Mouse (Mus musculus) heart, adult 11 months (tissue): ENCODE results near the gene Rsg1.

Source experiments
- DNase-seq: peaks from one replicate; pipeline ENCODE4 v3.0.0; 2022

The Rsg1 gene

DNA sequence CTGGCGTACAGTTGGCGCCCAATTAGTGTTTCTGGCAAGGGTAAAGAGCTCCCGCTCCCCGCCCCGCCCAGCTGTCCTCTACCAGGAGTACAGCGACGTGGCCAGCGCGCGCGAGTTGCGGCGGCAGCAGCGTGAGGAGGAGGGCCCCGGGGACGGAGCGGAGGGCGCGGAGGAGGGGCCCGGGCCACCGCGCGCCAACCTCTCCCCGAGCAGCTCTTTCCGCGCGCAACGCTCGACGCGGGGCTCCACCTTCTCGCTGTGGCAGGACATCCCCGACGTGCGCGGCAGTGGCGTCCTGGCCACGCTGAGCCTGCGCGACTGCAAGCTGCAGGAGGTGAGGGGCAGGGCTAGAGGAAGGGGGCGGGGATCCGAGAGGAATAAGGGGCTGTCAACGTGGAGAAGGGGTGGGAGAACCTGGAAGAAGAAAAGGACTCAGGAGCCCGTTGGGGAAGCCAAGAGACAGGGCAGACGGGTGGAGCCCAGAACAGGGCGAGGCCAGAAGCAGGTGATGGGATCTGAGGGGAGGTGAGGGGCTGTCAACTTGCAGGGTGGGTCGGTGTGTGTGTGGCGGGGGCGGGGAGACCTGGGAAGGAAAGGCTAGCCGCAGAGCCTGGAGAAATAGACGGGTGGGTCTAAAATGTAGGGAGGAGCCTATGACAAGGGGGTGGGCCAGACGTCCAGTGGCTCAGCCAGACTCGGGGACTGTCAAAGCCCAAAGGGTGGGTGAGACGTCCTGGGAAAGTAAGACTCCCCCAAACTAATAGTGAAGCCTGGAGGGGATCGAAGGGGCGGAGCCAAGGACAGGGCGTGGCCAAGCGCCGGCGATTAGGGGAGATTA is 34.2 kb downstream of the Rsg1 start:
- DNase-seq: peak; percentile 97

DNA sequence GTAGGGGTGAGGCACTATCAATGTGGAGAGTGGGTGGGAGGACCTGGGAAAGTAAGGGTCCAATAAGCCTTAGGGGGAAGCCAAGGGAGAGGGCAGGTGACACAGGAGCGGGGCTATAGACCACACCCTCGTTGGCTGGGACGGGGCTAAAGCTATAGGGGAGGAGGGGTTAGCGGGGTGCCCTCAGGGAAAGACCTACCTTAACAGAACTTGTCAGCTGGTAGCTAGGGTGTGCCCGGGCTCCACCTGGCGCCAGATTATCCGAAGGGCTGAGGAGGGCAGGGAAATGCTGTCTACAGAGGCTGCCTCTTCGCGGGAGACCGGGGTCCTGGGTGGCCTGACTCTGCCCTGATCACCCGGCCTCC is 34.8 kb downstream of the Rsg1 start:
- peak; percentile 91 for DNase-seq

DNA sequence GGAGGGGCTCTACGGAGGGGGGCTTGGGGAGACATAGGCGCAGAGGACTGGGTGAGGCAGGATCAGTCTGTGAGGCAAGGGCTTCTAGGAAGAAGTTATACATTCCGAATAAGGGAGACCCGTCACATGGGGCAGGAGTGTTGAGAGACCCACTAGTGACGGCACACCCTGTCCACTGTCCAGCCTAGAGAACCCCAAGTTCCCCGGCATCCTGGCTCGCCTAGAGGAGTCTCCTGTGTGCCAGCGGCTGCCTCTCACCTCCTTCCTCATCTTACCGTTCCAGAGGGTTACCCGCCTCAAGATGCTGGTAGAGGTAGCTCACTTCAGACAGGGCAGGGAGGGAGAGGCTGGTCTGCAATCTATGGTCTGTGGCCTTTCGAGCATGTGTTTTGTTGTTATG is 35.6 kb downstream of the Rsg1 start:
- peak; percentile 88 for DNase-seq

DNA sequence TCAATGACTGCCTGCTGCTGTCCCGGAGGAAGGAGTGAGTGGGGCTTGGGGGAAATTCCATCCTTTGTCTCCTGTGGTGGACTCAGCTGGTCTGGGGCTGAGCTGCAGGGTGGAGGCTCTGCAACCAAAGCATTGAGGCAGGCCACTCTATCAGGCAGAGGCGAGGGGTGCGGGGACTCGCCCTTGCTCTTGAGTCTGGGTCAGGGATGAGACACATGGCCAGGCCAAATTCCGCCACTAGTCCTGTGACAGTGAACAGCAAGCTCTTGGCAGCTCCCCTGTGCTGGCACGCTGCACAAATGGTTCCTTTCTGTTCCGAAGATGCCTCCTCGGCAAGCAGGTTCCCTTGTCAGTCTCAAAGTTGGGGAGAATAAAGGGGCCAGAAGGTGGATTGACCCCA is 37.3 kb downstream of the Rsg1 start:
- DNase-seq: peak; percentile 97

DNA sequence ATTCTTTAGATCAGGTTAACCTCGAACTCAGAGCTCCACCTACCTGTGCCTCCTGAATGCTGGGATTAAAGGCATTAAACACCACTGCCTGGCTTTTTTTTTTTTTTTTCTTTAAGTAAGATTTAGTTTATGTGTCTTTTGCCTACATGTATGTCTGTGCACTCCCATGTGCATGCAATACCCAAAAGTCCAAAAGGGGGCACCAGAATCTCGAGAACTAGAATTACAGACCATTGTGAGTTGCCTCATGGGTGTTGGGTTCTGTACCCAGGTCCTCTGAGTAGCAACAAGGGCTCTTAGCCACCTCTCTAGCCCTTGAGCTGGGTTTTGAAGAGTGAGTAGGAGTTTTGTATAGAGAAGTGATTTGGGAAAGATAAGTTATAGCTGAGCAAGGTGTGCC is 38.9 kb downstream of the Rsg1 start:
- DNase-seq: no peak

DNA sequence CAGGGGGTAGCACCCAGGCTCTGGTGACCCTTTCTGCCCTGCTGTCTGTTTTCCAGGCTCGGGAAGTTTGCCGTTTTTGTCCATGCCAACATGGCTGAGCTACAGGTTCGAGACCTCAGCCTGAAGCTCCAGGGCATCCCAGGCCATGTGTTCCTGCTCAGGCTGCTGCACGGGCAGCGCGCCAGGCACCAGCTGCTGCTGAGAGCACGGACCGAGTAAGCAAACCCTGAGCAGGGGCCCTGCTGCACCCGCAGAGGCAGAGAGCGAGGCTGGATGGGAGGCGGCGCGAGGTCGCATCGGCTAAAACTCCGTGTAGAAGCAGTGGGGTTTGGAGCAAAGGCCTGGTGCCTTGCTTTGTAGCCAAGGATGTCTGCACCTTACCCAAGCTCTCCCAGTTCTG is 40.5 kb downstream of the Rsg1 start:
- DNase-seq: peak; percentile 98

DNA sequence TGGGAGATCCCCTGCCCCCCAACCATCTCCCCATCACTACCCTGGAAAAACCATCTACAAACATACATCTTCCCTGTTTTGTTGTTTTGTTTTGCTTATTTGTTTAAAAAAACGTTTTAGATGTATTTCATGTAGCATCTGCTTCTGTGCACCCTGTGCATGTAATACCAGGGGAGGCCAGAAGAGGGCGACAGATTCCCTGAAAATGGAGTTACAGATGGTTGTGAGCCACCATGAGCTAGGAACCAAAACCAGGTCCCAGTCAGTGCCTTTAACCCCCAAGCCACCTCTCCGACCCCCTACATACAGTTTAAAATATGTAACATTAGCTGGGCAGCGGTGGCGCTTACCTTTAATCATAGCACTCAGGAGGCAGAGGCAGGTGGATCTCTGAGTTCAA is 43.7 kb downstream of the Rsg1 start:
- no peak for DNase-seq

DNA sequence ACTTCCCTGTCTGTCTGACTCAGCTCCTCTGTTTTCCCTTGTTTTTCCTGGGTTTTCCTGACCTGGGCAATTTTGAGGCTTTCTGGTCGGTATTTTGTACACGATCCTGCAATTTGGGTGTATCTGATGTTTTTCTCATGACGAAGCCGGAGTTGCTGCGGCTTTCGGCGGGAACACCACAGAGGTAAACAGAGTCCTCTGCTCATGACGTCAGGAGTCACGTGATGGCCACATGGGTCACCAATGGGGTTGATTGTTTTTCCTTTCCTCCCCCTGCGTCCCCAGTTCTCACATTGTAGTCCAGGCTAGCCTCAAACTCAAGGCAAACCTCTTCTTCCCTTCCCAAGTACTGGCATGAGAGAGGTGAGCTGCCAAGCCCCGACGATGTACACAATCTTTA is 45.7 kb downstream of the Rsg1 start:
- no peak for DNase-seq

DNA sequence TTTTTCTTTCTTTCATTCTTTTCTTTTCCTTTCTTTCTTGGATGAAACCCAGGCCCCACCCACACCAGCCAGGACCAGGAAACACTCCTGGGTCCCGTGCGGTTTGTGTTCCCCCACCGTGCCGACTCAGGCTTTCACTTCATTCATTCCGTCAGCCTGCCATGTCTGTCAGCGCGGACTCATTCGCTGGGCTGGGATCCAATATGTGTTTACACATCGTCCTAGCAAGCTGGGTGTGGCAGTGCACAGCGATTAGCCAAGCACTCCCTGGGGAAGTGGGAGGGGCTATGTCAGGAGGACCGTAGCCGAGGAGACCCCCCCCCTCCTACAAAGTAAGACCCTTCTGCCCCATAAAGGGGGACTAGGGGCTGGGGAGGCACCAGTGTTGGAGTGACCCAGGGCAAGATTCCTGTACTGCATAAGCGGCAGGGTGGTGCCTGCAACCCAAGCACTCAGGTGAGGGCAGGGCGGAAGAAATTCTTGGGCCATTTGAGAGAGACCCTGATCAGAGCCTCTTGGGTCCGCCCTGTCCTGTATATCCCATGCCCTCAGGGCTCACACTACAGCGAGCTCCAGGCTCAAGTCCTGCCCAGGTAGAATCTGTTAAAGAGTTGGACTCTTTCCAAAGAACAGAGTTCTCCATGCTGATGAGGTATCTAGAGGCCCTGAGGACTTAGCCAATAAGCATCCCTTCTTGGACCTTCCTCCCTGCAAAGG is 46.4 kb downstream of the Rsg1 start:
- DNase-seq: peak; percentile 96

DNA sequence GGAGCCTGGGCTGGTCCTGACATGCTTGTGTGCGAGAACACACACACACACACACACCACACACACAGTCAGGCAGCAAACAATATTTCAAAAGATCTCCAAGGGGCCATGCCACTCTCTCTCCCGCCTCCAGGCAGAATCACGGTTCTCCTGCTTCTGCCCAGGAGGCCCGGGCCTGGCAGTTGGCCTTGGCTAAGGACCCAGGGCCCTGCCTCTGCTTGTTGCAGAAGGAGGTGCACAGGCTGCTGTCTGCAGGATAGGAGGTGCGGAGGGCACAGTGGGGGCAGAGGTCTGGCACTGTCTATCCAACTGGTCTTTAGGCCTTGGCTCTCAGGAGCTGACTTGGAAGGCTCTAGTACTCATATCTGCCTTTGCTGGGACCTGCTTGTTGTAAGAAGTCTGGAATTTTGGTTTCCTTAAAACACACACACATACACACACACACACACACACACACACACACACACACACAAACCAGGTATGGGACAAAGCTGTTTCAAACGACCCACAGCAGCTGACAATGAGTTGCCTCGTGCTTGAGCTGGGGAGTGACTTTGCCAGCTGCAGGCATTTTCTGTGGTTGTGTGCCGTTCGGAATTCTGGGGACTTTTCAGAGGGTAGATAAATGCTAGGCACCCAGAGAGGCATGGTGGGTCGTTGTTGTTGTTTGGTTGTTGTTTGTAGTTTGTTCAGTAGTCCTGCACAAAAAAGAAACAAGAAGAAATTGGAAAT is 49.3 kb downstream of the Rsg1 start:
- no peak for DNase-seq

DNA sequence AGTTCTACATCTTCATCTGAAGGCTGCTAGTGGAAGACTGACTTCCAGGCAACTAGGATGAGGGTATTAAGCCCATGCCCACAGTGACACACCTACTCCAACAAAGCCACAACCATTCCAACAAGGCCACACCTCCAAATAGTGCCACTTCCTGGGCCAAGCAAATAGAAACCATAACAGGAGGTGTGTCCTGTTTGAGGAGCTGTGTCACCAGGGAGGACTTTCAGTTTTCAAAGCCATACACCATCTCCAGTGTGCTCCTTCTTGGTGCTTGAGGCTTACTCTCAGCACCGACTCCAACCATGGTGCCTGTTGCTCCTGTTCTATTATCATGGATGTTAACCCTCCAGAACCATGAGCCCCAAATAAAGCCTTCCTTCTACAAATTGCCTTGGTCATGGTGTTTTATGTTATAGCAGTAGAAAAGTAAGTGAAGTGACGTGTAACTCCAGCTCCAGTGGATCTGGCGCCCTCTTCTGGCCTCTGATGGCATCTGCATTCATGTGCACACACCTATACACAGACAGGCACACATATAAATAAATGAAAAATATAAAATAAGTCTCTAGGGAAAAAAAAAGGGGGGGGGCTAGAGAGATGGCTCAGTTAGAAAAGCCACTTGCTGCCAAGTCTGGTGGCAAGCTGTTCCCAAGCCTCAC is 52.4 kb downstream of the Rsg1 start:
- no peak for DNase-seq

DNA sequence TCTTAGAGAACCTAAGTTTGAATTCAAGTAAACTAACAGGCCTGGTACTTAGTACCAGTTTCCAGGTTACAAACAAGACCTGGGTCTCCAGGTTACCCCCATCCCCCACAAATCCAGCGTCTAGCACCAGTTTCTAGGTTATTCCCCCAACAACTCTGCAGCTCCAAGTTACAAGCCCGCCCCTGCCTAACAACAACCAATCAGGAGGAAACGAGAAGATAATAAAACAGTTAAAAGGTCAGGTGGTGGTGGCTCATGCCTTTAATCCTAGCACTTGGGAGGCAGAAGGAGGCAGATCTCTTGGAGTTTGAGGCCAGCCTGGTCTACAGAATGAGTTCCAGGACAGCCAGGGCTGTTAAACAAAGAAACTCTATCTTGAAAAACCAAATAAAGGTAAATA is 53.5 kb downstream of the Rsg1 start:
- DNase-seq: no peak

DNA sequence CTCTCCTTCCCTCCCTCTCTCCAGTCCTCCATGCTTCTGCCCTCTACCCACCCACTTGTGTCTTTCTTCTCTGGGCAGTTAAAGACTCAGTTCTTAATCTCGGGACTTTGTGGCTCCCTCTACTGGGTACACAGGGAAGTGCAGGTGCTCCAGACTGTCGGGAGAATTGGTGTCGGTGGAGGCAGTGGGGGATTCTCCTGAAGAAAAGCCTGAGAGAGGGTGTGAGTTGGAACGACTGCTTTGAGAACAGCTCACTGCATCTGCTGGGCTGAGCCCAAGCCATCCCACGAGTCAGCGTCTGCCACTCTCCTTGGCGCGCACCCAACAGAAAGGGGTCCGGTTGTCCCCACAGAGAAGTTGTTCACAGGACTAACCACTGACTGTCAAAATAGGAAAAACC is 54.1 kb downstream of the Rsg1 start:
- peak; percentile 92 for DNase-seq

DNA sequence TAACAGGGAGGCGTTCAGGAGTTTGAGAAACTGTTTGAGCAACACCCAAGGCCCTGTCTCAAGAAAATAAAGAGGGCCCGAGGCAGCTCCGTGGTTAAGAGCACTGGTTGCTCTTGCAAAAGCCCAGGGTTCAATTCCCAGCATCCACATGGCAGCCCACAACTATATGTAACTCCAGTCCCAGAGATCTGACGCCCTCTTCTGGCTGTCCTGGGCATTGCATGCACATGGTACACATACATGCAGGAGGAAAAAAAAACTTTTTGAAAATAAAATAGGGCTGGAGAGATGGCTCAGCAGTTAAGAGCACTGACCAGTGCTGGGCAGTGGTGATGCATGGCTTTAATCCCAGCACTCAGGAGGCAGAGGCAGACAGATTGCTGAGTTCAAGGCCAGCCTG is 54.6 kb downstream of the Rsg1 start:
- no peak for DNase-seq

DNA sequence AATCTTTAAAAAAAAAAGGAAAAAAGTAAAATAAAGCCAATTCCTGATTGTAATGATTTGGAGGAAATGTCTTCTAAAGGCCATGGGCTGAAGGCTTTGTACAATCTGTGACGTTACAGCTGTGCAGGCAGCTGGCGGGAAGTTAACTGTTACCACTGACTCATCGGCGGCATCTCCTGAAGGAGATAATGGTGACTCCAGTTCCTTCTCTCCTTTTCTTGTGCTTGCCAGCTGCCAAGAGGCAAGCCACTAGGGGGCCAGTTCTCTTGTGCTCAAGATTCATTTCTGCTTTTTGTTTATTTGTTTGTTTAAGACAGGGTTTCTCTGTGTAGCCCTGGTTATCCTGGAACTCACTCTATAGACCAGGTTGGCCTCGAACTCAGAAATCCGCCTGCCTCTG is 55.3 kb downstream of the Rsg1 start:
- peak; percentile 89 for DNase-seq

DNA sequence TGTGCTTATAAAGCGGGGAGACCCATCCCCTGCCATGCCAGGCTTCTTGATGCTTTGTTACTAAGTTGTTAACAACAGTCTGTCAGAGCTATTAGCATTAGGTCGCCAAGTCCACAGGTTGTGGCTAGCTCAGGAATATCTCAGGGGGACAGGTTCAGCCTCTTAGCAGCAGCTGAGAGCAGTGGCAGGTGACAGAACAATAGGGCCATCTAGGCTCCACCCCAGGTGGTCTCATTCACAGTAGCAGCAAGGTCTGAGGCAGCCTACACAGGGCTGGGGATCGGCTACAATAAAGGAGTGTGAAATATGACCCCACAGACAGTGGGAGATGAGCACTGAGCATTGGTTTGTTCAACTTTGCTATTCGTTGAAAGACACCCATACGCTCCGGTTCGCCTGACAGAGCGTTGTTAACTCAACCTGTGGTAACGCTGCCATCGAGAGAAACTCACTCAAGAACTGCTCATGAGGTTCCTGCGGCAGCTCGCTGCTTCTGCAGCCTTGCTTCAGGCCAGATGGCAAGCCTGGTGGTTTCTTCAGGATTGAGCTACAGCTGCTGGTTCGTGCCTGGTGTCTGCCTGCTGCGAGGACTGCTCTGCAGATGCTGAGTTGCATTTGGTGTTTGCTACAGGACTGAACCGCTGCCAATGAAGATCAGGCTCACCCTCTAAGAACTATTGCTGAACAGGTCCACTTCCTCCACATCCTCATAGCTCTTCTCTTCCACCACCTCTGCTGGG is 56.6 kb downstream of the Rsg1 start:
- DNase-seq: no peak

DNA sequence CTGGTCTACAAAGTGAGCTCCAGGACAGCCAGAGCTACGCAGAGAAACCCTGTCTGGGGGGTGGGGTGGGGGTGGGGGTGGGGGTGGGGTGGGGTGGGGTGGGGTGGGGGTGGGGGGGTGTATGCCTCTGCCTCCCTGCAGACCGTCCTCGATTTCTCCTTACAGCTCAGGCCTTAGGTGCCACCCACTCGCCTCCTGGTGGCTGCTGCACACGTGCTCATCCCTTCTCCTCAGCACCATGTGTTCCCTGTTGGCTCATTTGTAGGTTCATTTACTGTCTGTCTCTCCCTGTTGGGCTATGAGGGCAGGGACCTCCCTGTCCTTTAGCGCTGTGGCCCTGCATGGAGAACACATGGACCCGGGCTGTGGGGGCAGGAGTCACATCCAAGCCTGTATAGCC is 57.5 kb downstream of the Rsg1 start:
- no peak for DNase-seq

DNA sequence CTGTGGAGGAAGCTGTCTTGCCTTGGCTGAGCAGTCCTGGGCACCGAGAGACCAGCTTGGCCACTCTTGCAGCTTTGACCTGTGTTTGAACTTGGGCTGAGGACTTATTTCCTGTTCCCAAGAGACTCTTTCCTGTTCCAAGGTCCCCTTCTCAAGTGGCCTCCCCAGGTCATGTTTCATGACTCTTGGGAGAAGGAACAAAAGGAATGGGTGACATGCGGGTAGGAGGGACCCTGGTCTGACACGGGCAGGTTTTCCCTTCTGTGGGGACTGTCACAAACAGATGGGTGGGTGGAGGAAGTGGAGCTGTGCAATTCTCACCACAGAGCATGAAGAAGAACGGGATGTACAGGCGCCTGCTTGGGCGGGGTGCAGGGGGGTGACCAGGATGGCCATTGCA is 58.0 kb downstream of the Rsg1 start:
- DNase-seq: peak; percentile 94

DNA sequence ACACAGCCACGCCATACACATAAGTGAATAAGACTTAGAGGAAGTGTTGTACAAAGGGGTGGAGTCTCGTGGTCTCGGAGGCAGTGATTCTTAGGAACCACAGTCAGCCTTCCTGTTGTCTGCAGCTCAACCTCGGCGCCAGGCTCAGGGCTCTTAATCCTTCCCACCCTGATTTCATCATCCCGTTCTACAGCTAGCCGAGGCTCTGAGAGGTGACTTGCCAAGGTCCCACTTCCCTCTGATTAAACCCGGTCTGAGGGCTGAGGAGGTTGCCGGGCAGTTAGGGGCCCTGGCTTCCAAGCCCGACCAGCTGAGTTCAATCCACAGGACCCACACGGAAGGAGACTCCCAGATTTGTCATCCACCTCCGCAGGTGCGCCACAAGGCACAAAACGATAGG is 59.1 kb downstream of the Rsg1 start:
- DNase-seq: peak; percentile 95

DNA sequence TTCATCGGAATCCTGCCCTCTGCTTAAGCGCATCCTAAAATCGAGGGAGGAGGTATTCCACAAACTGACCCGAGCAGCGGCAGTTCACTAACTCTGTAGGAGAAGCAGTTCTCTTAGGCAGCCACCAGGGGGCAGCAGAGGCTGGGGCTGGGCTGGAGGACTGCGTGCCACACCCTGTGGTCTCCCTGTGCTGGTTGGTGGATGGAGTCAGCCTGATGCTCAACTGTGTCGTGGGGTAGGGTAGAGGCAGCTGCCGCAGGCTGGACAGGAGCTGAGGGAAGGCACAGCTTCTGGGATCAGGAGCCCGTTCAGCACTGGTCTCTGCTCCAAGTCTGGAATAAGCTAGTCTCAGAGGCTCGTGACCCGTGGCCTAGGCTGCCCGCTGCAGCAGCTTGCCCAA is 59.5 kb downstream of the Rsg1 start:
- DNase-seq: peak; percentile 98

DNA sequence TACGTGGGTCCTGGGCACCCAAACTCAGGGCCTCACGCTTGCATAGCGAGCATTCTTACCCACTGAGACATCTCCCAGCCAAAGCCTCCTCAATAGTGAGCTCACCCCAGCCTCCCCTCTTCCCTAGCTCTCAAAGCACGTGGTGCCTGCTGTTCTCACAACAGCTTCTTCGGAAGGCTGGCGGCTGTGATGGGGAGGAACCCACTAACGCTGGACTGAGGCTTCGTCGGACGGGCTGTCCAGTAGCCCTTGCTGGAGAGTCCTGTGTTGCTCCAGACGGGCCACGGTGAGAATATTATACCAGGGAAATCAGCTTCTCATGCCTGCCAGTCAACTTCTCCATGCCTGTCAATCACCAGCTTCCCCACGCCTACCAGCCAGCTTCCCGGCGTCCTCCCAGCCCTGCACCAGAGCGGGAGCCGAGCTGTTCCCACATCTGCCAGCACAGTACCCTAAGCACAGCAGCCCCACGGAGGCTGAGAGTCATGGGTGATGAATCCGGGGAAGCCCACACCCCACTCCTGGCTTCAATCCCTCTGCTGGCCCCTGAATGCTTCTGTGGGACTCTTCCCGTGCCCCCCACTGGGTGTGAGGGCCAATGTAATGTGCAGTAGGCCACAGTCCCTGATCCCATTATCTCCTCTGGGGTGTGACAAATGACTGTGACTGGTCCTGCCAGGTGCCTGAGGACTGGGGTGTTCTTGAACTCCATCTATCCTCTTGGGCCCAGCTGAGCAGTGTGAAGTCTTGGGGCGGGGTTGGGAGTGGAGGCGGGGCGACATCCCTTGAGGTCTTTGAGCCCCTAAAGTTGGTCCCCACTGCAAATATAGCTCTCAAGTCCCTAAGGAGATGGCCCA is 61.0 kb downstream of the Rsg1 start:
- no peak for DNase-seq
